Mouse (Mus musculus): ENCODE data around the gene Mrpl48. TPM values are rescaled to one million over a fixed set of nuclear protein-coding genes. Genes with fewer than 3 reads are reported as not detected.
A peak's percentile ranks its signal among the peaks of the same experiment; 100 is the strongest.

Mrpl48 gene
- polyA plus RNA-seq, 2 experiments, result 42.0 to 79.6 TPM

GRCm38 (mm10) chr7:100549796-100550195 is 58.3 kb downstream of the Mrpl48 start:
- H3K4me1 ChIP-seq (ENCODE audit: control insufficient read depth, insufficient read depth, low read length), result no peaks in the 10 kb centered on the region
- 86% methylated on average over 3 of the region's 3 CpGs for WGBS

DNA sequence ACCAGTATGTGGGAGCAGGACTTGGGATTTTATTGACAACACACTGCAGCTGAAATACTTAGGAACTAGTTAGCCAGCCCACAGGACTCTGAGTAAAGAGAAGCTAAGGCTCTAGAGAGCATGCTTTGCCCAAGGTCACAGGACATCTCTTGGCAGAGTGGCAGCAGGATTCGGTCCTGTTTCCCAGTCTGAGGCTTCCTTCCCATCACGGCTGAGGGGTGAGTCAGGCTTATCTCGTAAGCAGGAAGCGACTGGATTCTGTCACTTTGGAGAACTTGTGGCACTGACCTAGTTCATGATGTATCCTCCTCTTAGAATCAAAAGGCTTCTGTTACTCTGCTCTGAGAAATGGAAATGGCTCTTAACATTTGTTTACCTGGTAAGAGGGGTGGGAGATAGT is 60.5 kb downstream of the Mrpl48 start:
- H3K36me3 ChIP-seq (ENCODE audit: control insufficient read depth, insufficient read depth, low read length), result peaks cover 34% of the 10 kb centered on the region
- ATAC-seq (ENCODE audit: low FRiP score, low read depth), result no peak
- H3K4me1 ChIP-seq (ENCODE audit: control insufficient read depth, insufficient read depth, low read length), result no peaks in the 10 kb centered on the region
- no peak overlapping the region for H3K27ac ChIP-seq (replicated peaks; ENCODE audit: low read depth, low read length)
- H3K9me3 ChIP-seq (ENCODE audit: control insufficient read depth, low read length), result no peaks in the 10 kb centered on the region
- no peak overlapping the region for H3K4me3 ChIP-seq (replicated peaks; ENCODE audit: low read length)
- no peak overlapping the region for H3K4me2 ChIP-seq (replicated peaks; ENCODE audit: low read depth, low read length, severe bottlenecking)
- no peak overlapping the region for H3K9ac ChIP-seq (ENCODE audit: low read depth, low read length, severe bottlenecking)
- no peaks in the 10 kb centered on the region for H3K27me3 ChIP-seq (ENCODE audit: control insufficient read depth, insufficient read depth, low read length)
- no peak for TF ChIP-seq POLR2A (IDR thresholded peaks at IDR 0.05; ENCODE audit: borderline replicate concordance, extremely low read depth, insufficient read depth, insufficient read length)
- 84% methylated on average over 4 of the region's 4 CpGs for WGBS
- no peak for DNase-seq (ENCODE audit: low spot score)

More at GRCm38 (mm10) chr7:100549796-100550195, 58.3 kb downstream of the Mrpl48 start:
- TF ChIP-seq POLR2A (IDR thresholded peaks at IDR 0.05; ENCODE audit: borderline replicate concordance, extremely low read depth, insufficient read depth, insufficient read length), result no peak
- H3K9me3 ChIP-seq (ENCODE audit: control insufficient read depth, low read length), result no peaks in the 10 kb centered on the region
- H3K4me2 ChIP-seq (replicated peaks; ENCODE audit: low read depth, low read length, severe bottlenecking), result no peak overlapping the region
- ATAC-seq (ENCODE audit: low FRiP score, low read depth) (no peak), DNase-seq (ENCODE audit: low spot score) (no peak)
- H3K27ac ChIP-seq (replicated peaks; ENCODE audit: low read depth, low read length), result no peak overlapping the region
- H3K36me3 ChIP-seq (ENCODE audit: control insufficient read depth, insufficient read depth, low read length), result peaks cover 34% of the 10 kb centered on the region
- no peak overlapping the region for H3K9ac ChIP-seq (ENCODE audit: low read depth, low read length, severe bottlenecking)
- H3K4me3 ChIP-seq (replicated peaks; ENCODE audit: low read length), result no peak overlapping the region
- no peaks in the 10 kb centered on the region for H3K27me3 ChIP-seq (ENCODE audit: control insufficient read depth, insufficient read depth, low read length)

GRCm38 (mm10) chr7:100544437-100544836 is 63.7 kb downstream of the Mrpl48 start:
- H3K4me3 ChIP-seq (replicated peaks; ENCODE audit: low read length), result no peak overlapping the region
- WGBS, result 64% methylated on average over 1 of the region's 1 CpGs
- H3K4me2 ChIP-seq (replicated peaks; ENCODE audit: low read depth, low read length, severe bottlenecking), result no peak overlapping the region
- no peak overlapping the region for H3K27ac ChIP-seq (replicated peaks; ENCODE audit: low read depth, low read length)
- no peaks in the 10 kb centered on the region for H3K4me1 ChIP-seq (ENCODE audit: control insufficient read depth, insufficient read depth, low read length)
- H3K9ac ChIP-seq (ENCODE audit: low read depth, low read length, severe bottlenecking), result no peak overlapping the region
- TF ChIP-seq POLR2A (IDR thresholded peaks at IDR 0.05; ENCODE audit: borderline replicate concordance, extremely low read depth, insufficient read depth, insufficient read length), result no peak
- DNase-seq (ENCODE audit: low spot score) (no peak), ATAC-seq (ENCODE audit: low FRiP score, low read depth) (no peak)
- no peaks in the 10 kb centered on the region for H3K27me3 ChIP-seq (ENCODE audit: control insufficient read depth, insufficient read depth, low read length)
- H3K36me3 ChIP-seq (ENCODE audit: control insufficient read depth, insufficient read depth, low read length), result peaks cover 22% of the 10 kb centered on the region
- no peaks in the 10 kb centered on the region for H3K9me3 ChIP-seq (ENCODE audit: control insufficient read depth, low read length)

DNA sequence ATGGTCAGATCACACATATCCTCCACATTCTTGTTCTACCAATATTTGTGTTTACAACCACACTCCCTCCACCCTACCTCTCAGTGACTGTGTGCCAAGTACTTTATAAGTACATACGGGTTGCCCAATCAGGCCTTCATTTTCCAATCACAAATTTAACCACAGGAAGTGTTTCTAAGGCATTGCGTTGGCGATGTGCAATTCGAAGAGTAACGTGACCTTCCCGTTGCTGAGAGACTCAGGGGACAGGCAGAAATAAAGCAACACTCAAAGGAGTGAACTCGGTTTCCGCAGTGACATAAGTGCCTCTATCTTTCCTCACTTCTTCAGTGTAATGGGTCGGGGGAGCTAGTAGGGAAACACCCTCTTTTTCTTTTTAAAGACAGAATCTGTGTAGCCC is 68.6 kb downstream of the Mrpl48 start:
- Histone ChIP-seq H3K4me2 (replicated peaks; ENCODE audit: low read depth, low read length, severe bottlenecking) (no peak overlapping the region), H3K9me3 (ENCODE audit: control insufficient read depth, low read length) (no peaks in the 10 kb centered on the region), H3K27ac (replicated peaks; ENCODE audit: low read depth, low read length) (no peak overlapping the region), H3K27me3 (ENCODE audit: control insufficient read depth, insufficient read depth, low read length) (no peaks in the 10 kb centered on the region), H3K4me3 (replicated peaks; ENCODE audit: low read length) (no peak overlapping the region), H3K36me3 (ENCODE audit: control insufficient read depth, insufficient read depth, low read length) (peaks cover 15% of the 10 kb centered on the region), H3K4me1 (ENCODE audit: control insufficient read depth, insufficient read depth, low read length) (peaks cover 7% of the 10 kb centered on the region; the same call in 1 of the 2 replicates), H3K9ac (ENCODE audit: low read depth, low read length, severe bottlenecking) (no peak overlapping the region)
- no peak for ATAC-seq (ENCODE audit: low FRiP score, low read depth)
- WGBS, result 94% methylated on average over 9 of the region's 9 CpGs
- no peak for TF ChIP-seq POLR2A (IDR thresholded peaks at IDR 0.05; ENCODE audit: borderline replicate concordance, extremely low read depth, insufficient read depth, insufficient read length)
- DNase-seq (ENCODE audit: low spot score), result no peak

DNA sequence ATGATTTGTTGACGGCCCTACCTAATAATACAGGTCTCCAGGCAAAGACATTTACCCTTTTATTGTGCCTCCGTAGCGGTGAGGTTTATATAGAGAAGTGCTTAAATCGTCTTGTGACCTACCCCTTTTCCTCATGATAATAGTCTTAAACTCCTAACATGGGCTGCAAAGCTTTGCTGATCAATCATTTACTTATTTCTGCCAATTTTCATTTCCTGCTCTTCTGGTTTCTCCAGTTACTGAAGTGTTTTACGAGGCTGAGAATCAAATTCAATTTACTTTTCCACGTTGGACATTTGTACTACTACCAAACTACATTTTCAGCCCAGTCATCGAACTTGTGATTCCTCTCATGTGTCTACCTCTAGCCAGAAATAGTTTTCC is 70.6 kb downstream of the Mrpl48 start:
- Histone ChIP-seq H3K27me3 (ENCODE audit: control insufficient read depth, insufficient read depth, low read length) (no peaks in the 10 kb centered on the region), H3K4me1 (ENCODE audit: control insufficient read depth, insufficient read depth, low read length) (peaks cover 7% of the 10 kb centered on the region; the same call in 1 of the 2 replicates), H3K27ac (replicated peaks; ENCODE audit: low read depth, low read length) (peak overlapping the region; percentile 61; the same call in 1 of the 2 replicates), H3K9ac (ENCODE audit: low read depth, low read length, severe bottlenecking) (peak overlapping the region; percentile 58), H3K4me2 (replicated peaks; ENCODE audit: low read depth, low read length, severe bottlenecking) (peak overlapping the region; percentile 57), H3K36me3 (ENCODE audit: control insufficient read depth, insufficient read depth, low read length) (peaks cover 15% of the 10 kb centered on the region), H3K9me3 (ENCODE audit: control insufficient read depth, low read length) (no peaks in the 10 kb centered on the region), H3K4me3 (replicated peaks; ENCODE audit: low read length) (peak overlapping the region; percentile 53)
- DNase-seq (ENCODE audit: low spot score) (no peak), ATAC-seq (ENCODE audit: low FRiP score, low read depth) (no peak)
- no peak for TF ChIP-seq POLR2A (IDR thresholded peaks at IDR 0.05; ENCODE audit: borderline replicate concordance, extremely low read depth, insufficient read depth, insufficient read length)
- WGBS, result 28% methylated on average over 7 of the region's 7 CpGs

Data from limb, embryonic 14.5 days (tissue).